Mouse (Mus musculus) T-helper 2 cell (primary cell): ENCODE measurements at regions not wholly inside any gene's neighbourhood (a gene's known extent, or its start where the extent isn't known, plus 50 kb on each side); places are given as distances from the start of the nearest gene placed in this dataset.

Source experiments
- in situ Hi-C: fragments of 300-600 bp; cut with MboI, MseI; formaldehyde crosslinking; loops from one replicate; pipeline ENCODE4 v1.15.1; 2025; ENCODE audit warnings: high pct_unique_total_duplicates

DNA sequence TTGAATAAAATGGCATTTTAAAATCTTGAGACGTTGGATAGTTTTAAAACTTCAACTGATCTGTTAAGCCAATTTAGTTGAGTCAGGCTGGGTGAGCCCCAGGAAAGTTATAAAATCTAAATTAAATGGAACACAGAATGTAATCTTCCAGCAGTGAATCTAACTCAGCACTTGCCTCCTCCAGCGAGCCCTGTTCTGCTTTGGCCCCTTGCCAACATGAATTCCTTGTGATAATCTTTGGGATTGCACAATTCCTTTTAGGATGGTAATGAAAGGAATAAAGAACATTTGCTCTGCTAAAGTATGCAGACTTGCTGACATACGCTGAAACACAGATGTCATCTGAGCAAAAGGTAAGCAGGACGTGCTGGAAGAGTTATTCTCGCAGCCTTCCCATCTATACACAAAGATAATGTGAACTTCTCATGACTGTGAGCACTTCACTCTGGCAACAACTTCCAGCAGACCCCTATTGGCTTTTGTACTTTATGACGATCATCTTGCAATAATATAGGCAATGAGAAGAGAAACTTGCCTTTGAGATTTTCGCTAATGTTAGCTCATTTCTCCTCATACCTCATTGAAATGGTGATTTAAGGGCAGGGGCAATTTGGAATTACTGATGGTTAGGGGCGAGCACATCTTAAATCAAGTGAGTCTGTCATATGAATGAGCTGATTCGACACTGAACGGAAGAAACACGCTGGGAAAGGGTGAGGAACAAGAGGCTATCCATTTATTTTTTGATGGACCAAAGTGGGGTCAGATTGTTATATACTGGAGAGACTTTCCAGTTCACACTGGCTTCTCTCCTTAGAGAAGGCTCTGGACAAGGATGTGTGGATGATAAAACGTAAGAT, 216.3 kb upstream of the Pdzrn3 start:
- in situ Hi-C loops: no loop called here

DNA sequence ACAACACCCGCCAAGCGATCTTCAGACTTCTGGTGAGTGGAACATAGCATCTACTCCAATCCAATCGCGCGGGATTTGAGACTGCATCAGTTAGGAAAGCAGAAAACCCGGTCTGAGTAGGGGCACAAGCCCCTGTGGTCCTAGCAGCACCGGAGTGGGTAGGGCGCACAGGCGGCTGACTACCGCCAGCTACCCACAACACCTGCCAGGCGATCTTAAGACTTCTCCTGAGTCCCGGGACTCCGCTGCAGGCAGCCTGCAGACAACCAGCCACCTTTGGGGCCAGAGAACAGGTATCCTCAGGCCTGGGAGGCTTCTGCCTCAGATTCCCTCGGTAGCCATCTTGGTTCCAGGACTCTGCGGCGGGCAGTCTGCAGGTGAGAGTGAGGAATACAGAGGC, 208.2 kb upstream of the Pdzrn3 start:
- in situ Hi-C loops: no loop called here

DNA sequence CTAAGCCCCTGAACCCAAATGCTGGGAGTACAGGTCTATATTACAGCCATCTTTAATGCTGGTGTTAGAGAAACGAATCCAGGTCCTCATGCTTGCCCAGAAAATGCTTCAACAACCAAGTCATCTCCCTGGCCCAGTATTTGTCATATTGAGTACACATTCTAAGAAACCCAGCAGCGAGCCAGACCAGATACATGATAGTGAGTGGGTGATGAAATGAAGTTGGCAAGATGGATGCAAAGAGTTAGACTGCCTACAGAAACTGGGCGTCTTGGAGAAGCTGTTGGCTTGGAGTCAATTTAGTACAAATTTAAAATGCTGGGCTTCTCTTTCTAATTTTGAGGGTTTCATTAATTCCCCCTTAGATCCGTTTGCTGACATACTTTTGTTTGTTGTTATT, 203.1 kb upstream of the Pdzrn3 start:
- in situ Hi-C loops: no loop called here

DNA sequence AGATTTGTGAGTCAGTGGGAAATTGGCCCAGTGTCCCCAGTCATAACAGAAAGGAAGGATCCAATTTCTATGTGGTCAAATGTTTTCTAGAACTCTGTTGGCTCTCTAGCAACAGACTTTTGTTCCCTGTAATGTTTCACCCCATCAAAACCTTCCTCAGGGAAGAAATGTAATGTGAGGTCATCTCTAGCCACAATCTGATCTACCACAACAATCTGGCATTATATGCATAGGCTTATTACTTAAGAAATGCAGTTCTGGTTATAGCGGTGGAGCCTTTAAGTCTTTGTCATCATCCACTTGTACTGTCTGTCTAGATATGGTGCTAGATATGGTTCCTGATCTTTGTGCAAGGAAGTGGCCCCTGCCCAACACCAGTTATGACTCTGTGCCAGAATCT, 178.4 kb upstream of the Pdzrn3 start:
- in situ Hi-C loops: no loop called here

DNA sequence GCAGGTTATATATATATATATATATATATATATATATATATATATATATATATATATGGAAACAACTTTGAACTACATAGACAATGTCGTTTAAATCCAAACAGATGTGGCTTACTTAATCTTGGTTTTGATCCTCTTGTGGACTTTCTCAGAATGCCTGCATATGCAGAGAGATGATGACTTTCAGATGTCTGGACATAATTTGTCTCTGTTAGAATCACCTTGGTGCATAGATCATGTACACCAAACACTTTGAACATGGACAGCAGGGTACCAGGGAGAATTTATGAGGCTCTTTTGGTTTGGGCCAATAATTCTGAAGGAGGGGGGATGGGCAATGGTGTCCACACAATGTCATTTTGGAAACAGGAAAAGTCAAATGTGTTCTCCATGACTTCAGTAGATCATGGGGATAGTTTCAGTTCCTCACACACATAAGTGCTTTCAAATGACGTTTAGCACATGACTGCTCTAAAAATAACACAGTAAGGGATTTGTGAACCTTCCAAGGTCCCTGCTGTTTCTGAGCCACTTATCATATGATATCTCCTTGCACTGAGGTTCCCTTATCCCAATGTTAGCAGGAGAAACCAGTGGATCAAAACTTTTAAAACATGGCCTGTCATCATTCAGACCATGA, 177.4 kb upstream of the Pdzrn3 start:
- in situ Hi-C loops: no loop called here

DNA sequence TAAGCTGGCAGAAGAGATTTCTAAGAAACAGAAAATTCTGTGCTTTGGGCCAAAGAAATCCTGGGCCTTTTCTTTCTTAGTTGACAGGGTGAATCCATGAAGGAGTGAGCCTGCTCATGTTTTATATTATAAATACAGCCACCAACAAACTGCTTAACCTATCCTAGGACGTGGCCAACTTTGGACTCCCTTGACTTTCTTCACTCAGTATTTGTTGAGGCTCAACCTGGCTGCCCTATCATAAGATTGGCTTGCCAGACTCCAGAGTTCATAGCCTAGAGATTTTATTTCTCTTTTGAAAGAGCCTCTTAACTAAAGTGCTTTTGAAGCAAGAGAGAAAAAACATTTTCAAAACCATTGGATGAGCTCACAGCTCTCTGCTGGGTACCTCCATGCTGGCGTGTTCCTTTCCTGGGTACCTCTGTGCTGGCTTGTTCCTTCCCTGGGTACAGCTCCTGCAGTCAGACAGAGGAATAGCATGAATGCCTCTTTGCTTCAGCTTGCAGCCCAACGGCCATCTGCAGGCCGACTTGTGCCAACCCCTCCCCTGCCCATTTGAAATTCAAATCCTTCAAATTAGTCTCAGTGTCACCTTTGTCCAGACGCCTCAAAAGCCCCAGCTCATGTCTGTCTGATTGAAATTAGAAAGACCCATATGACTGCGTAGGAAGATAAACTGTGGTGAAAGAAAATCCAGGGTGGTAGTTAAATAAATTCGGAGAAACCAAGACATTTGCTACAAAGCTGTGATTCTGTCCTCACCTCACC, 173.0 kb upstream of the Pdzrn3 start:
- in situ Hi-C loops: no loop called here

DNA sequence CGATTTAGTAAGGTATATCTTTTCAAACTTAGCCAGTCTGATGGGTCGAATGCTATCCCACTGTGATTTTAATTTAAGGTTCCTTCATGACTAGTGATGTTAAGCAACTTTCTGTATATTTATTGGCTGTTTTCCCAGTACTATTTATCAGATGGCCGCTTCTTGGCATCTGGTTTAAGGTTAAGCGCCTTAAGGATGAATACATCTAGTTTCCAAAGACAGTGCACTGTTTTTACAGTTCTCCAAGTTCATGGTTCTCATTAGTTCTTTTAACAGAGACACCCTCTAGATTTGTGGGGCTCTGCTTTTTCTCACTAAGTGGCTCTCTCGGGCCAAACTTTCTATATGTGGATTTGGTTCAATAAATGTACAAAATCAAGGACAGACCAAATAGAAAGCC, 159.9 kb upstream of the Pdzrn3 start:
- in situ Hi-C loops: loop anchor here (25.0 kb wide), 1 partner anchor 550 kb away; no protein-coding TSS in a partner anchor

DNA sequence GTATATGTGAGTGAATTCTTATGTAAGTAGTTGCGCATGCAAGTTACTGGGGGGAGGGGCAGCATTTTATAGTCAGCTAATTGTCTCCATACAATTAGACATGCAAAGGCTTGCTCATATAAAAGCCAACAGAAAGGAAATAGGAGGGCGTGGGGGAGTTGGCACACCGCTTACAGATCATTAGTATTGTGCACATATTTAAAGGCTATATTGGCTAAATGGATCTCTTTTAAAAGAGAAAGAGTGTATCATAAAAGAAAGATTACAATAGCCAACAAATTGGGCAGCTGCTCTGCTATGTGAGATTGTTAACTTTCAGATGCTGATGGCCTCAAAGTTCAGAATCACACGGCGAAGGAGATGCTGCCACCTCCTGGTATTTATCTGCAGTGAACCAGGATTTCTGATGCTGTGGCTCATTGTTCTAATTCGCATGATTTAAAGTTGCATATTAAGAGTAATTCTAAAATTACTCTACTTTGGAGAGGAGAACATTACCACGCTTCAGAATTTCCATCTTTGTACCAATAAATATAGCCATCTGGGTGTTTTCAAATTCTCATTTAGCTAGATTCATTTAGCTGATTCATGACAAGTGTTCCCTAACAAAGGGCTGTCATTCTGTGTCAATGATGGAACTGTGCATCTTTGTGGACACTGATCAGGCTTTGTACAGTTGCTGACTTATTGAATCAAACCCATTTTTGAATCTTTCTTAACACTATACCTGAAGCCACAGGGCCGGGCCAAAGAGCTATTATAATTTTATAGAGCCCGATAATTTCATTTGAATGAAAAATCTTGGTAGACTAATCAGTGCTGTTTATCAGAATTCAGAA, 156.7 kb upstream of the Pdzrn3 start:
- in situ Hi-C loops: loop anchor here (25.0 kb wide), 1 partner anchor 553 kb away; no protein-coding TSS in a partner anchor

DNA sequence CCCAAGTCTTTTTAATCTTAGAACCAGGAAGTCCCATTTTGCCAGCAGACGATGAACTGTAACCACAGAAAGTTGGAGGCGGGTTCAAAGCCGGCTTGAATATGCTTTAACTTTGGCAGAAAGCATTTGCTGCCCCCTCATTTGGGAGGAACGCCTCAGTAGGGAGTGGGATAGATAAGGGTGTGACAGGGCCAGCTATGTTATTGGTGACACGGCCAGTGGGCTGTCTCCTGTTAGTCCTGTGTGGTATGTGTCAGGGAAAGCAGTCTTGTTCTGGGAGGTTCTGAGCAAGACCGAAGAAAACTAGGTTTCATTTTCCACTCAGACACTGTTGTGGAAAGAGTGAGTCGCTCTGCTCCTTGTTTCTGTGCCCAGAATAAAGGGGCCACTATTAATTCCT, 154.7 kb upstream of the Pdzrn3 start:
- in situ Hi-C loops: loop anchor here (25.0 kb wide), 1 partner anchor 555 kb away; no protein-coding TSS in a partner anchor

DNA sequence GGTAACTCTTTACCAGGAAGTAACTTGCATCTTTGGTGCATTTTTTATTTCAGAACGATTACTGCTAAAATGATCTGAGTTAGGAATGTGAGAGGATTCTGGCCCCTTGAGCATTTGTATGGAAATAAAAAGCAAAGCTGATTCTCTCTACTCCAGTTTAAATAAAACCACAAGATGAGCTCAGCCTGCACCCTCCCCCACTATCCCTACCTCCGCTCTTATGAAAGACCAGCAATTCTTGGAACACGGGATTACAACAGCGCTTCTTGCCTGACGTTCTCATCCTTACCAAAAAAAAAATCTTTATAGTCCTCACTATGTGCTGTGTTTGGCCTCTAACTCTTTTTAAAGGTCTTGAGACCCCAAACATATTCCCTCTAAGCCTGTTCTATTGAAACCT, 154.2 kb upstream of the Pdzrn3 start:
- in situ Hi-C loops: loop anchor here (25.0 kb wide), 1 partner anchor 555 kb away; no protein-coding TSS in a partner anchor

DNA sequence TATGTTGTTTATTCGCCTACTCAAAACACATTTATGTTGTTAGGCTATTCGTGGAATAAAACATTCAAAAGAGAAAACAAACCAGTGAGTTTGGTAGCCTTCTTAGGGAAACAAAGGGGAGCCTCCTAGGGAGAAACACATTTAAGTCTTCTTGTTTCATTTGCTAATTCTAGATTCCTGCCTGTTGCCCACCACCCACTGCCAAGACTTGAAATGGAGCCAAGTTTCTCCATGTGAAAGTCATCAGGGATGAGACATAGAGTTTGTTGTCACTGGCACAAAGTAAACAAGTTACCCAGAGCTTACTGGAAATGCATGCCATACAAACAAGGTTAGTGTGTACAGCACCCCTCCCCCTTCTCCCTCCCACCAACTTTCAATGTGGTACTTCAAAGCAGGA, 147.4 kb upstream of the Pdzrn3 start:
- in situ Hi-C loops: loop anchor here (25.0 kb wide), 1 partner anchor 562 kb away; no protein-coding TSS in a partner anchor

DNA sequence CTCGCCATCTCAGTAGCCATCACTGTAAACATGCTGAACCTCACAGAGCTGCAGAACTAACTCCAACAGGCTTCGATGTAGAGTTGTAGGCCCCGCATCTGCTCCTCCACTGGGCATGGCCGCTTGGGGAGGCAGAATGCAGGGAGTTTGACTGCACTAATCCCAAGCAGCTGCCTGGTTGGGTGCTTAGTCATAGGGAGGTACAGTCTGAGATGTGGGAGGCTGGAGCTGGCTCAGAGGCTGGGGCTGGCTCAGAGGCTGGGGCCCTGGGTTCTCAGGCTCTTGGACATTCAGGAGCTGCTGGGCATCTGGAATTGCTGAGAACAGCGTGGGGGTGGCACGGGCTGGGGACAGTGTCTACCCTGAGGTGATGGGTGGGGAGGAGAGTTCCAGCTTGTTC, 143.6 kb upstream of the Pdzrn3 start:
- in situ Hi-C loops: no loop called here

DNA sequence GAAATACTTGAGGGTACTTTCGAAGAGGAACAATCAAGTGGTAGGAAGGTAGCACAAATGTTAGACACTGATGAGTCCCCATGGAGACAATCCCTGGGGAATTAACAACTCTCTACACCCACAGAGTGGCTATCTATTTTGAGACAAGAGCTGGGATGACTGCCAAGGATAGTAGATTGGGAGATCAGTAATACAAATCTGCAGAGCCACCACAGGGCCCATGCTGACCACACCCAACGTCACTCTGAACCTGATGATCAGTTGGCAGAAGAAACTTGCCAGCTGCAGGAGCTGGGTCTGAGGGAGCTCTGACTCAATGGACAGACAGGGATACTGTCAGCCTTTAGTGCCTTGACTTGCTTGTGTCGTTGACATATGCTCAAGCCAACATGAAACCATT, 143.1 kb upstream of the Pdzrn3 start:
- in situ Hi-C loops: no loop called here

DNA sequence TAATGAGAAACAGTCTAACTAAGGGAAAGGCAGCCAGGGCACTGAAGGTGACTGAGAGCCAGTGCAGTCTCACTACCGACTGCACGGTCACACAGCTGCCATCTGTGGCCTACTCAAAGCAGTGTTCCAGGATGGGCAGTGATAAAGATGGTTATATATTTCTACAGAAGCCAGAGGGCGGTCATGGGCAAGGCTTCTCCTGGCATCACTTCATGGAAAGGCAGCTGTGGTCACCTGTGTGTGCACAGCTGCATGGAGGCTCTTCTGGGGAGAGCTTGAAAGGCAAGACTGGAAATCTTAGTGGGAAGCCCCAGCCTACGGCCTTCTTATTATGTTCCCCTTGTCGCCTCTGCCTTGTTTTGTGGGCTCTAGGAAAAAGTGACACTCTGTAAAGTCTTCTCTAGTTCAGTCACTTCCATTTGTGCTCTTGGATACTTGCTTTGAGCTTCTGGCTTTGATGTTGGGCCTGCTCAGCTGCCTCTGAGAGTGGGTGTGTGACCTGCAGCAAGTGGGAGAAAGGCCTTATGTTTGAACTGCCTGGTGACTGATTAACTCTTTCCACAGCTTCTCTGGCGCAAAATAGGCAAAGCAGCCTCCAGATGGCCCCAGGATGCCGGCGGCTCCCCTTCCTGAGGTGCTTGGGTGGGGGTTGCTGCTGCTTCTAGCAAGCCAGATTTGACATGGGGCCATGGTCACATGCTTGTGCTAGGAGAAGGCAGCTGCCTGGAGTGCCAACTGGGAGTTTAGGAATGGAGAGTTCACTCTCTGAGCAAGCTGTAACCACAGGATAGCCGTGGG, 141.4 kb upstream of the Pdzrn3 start:
- in situ Hi-C loops: no loop called here

DNA sequence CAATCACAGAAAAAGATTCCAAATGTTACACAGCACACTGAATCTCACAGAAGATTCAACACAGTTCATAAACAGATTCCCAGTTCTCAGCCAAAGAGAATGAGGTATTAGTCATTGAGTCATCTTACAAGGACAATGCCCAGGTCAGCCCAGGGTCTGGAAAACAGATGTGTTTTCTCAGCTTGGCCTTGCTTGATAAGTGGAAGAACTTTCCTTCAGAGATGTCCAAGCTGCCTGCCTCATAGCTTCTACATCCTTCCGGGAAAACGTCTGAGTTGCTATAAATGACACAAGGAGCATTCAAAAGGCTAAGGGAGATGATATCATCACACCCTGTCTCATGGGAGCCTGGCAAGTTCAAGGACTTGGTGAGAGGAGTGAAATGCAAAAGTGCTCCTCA, 139.9 kb upstream of the Pdzrn3 start:
- in situ Hi-C loops: no loop called here

DNA sequence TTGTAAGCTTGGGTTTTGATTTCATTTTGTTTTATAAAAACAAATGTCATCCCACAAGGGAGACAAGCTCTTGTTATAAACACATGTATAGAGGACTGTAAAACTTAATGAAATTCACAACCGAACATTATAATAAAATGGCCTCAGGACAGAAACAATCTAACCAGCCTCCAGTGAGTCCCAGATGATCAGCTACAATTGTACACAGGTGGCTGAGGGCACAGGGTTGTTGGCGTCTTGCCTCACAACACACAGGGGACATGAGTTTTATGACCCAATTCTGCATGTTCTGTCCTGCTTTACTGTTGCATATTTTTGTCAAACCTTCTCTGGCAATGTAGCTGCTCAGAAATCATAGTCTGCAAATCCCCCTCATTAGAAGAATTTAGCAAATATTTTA, 136.0 kb upstream of the Pdzrn3 start:
- in situ Hi-C loops: no loop called here

DNA sequence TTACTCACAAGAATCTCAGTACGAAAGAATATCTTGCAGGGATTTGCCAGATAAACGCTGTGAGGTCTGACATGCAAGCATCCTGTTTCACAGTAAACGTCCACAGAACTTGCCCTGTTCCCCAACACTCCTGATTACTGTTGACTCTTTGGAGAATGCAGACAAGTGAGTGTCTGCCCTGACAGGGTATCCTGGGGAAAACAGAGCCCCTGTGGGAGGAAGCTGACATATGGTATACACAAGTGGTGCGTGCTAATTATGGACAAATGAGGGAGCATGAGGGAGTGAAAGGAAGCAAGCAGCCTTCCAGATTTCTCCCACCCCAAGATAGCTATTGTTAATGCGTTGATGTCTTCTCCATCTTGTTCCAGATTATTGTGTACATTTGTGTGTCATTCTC, 124.5 kb upstream of the Pdzrn3 start:
- in situ Hi-C loops: no loop called here

DNA sequence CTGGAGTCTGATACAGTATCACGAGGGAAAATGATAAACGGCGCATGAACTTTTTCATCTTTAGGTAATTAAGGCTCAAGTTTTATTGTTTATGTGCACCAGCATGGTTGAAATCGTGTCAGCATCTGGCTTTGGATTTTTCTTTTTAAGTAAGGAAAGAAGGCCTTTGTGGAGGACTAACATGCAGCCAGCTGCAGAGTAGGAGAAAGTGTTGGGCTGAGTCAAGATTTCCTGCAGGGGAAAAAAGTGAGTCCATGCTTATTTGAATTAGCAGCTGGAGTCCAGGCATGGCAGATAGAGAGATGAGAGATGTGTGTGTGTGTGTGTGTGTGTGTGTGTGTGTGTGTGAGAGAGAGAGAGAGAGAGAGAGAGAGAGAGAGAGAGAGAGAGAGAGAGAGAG, 124.0 kb upstream of the Pdzrn3 start:
- in situ Hi-C loops: no loop called here

DNA sequence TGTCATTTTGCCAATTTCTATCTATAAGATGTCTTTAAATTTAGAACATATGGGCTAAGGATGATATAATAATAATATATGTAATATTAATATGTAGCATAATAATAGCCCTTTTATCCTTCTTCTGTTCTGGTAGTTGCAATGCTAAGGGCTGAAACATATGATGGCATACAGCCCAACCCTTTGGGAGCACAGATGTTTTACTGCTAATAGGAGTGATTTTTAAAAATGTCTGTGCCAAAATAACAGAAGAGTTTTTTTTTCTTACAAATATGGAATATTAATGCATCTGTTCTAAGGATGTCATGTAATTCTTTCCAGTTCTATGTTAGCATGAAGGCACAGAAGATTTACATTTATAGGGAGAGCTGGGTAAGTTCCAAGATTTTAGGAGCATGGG, 122.5 kb upstream of the Pdzrn3 start:
- in situ Hi-C loops: no loop called here

DNA sequence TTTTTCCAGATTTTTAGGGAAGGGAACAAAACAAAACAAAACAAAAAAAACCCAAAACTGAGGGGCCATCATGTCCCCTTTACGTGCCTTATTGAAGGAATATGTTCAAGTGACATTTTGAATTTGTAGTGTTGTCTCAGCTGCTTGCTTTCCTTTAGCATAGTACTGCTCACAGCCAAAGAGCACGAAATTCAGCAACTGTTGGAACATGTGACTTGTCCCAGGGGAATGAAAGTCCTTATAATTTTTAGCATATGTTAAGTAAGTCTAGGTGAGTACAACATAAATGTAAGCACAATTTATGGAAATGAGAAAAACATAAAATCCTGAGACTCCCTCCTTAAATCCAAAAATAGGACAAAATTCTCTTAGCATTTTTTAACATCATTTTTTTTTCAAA, 110.8 kb upstream of the Pdzrn3 start:
- in situ Hi-C loops: no loop called here
